Mouse (Mus musculus) Muller cell, postnatal 12 days (primary cell): Measurements from ENCODE around the gene Itgb2.
A peak's percentile ranks its signal among the peaks of the same experiment; 100 is the strongest.

ENCODE experiments used
- DNase-seq: peaks from one replicate; pipeline ENCODE4 v3.0.0-alpha.2; 2015; ENCODE audit errors: inconsistent ontology term

Gene Itgb2

DNA sequence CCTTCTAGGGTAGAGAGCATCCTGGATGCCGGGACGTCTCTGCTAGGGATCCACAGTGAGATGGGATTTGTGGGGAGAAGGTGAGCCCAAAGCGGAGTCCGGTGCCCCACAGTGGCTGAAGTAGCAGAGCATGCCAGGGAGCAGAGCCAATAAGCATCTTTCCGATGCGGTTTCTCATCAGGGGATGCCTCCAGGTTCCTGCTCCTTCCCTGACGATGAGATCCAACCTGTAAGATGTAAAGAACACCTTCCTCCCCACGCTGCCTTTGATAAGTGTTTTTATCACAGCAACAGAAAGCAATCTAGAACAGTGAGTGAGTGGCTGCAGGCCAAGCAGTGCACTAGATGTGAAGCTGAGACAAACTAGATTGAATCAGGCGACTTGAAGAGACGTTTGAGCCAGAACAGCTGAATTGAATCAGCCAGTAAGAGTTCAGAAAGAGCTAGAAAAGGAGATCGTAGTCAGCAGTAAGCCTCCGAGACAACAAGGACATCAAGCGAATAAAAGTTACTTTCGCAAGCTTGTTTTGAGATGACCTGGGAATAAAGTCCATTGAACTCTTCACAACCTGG is 13.6 kb upstream of the Itgb2 start:
- peak; percentile 11 for DNase-seq

DNA sequence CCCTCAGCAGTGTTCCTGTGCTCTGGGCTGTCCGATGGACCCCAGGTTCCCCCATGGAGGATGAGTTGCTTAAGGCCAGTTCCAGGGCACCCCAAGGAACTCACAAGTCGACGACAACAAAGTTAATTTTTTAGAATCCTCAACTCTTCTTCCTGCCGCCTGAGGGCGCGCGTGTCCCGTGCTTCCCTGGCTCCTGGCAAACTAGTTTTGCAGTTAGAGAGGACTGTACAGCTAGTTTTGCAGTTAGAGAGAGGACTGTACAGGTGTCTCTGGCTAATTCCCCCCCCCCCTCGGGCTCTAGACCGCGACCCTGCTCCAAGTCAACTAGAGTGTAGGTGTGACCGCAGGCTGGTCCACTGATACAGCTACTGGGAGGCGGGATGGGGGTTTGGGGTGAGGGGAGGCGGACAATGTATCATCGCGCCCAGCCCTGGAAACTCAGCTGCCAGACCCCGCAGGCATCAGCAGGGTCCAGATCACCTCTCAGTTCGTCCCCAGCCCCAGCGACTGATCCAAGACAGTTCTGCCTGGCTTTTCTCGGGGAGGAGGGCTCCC is 12.9 kb upstream of the Itgb2 start:
- DNase-seq = peak; percentile 78

DNA sequence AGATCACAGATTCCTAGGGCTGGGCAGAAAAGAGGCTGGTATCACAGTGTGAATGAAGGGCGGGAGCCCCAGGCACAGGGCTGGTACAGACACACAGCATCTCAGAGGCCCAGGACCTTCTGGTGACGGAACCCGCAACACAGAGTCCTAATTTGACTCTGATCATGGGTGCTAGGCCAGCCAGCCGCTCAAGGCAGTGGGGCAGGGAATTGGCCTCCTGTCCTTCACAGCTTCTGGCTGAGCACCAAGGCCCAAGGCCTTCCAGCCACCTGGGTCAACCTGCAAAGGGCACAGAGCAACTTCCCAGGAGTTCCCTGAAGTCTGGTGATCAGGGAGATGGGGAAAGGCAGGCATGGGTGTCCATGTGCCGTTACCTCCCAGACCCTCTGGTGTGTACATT is 12.3 kb upstream of the Itgb2 start:
- DNase-seq = no peak

DNA sequence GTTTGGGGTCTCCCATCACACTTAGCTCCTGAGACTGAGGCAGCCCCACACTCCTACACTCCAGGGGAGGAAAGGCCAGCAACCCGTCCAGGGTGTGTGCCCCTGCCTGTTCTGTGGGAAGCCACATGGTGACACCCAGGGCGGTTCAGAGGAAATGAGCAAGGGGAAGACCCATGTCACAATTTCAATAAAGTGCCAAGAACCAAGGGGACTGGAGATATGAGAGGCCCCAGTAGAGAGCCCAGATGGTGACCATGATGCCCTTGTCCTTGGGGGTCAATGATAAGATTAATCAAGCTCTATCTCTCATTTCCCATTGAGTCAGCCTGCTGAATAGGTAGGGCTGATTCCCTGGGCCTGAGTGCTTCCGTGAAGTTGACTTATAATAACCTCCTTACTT is 10.9 kb upstream of the Itgb2 start:
- DNase-seq = no peak

DNA sequence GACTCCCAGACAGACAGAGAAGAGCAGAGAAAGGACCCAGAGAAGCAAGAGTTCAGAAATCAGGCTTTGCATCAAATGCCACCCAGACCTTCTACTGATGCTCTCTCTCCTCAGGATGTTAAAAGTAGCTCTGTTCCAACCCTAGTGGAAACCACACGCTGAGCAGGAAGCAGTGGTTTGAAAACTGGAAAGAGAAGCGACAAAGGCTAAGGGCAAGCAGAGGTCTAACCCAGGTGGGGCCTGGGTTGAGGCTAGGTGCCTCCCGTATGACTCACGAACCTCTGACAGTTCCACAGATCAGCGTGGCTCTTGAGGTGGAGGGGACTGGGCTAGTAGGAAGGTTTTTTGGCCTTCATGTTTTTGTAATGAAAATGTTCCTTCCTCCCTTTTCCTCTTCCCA is 9.6 kb upstream of the Itgb2 start:
- no peak for DNase-seq

DNA sequence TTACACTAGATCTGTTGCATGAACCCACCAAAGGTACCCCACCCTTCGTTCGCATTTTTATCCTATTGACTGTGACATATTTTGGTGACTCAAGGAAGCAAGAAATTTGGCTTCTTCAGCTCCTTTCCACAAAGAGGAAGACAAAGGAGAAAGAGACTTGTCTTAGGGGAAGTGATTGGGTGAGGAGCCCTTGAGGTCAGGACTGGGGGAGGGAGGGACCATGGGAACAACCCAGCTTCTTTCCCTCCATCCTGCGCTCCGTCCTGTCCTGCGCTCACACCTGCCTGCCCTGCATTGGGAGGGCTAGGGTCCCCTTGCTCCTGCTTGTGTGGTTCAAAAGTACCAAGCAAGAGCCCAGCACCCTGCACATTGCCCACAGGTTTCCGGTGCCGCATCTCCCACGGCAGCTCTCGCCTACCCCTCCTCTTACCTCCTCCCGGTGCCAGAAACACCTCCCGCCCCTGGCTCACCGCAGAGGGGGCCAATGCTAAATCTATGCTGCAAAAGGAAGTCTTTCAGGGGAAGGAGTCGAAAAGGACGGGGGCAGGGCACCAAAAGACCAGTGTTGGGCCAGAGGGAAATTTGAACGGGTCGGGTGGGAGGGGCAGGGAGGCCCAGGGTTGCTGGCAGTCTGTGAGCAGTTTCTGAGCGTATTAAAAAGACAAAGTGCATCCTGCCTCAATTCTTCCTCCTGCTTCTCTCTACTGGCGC is 7.9 kb upstream of the Itgb2 start:
- DNase-seq = peak; percentile 23

DNA sequence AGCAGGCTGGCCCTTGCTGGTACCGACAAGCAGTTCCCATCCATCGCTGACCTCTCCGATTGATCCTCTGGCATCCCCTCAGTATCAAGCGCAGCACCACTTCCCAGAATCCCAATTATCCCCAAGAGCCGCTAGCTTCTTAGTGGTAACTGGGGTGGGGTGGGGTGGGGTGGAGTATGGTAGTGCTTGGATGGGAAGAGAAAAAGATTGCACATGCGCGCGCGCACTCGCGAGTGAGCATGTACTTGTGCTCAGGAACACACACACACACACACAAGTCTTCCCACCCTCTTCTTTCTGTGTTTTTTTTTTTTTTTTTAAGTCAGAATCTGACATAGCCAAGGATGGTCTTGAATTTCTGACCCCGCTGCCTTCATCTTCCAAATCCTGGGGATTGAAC is 7.3 kb upstream of the Itgb2 start:
- DNase-seq = peak; percentile 16

DNA sequence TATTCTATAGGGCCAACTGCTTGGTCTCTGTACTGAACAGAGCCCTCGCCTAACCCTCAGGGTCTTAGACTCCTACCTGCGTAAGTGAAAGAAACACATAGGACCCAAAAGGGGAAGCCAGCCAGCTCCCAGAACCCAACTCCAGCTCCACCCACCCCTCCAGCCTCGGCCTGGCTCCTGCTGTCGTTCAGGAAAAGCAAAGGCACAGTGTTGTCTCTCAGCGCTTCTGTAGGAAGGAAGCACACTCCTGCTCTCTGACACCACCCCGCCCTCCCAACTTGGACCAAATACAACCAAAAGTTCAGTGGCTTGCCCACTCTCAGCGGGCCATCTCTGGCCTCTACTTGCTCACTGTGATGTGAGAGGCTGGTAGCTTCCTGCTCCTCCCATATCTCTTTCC is 6.7 kb upstream of the Itgb2 start:
- DNase-seq = no peak

DNA sequence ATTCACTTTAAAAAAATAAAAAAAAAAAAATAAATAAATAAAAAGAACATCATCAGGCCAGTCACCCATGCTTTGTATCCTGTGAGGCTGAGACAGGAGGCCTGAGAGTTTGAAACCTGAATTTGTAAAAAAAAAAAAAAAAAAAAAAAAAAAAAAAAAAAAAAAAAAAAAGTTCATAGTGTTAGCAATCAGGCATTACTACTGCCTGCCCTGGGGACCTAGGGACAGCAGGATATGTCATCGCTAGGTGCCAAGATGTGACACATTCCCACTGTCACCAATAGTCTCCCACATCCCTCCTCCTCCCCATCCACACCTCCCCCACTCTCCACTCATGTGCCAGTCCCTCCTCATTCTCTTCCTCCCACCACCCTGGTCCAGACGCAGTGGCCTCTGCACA is 3.6 kb upstream of the Itgb2 start:
- DNase-seq = no peak

DNA sequence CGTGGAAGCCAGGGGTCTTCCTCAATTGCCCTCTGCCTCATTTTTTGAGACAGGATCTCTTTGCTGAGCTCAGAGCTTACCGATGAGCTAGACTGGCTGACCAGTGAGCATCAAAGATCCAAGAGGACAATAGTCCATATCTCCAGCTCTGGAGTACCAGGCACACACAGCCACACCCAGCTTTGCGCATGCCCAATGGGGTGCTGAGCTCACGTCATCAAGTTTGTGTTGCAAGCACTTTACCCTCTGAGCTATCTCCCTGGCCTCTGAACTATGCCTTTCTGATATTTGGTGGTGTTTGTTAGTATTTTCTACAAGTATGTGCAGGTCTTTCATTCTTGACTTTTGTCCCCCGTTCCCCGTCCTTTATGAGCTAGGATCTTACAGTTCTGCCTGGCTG is 1.4 kb upstream of the Itgb2 start:
- no peak for DNase-seq

DNA sequence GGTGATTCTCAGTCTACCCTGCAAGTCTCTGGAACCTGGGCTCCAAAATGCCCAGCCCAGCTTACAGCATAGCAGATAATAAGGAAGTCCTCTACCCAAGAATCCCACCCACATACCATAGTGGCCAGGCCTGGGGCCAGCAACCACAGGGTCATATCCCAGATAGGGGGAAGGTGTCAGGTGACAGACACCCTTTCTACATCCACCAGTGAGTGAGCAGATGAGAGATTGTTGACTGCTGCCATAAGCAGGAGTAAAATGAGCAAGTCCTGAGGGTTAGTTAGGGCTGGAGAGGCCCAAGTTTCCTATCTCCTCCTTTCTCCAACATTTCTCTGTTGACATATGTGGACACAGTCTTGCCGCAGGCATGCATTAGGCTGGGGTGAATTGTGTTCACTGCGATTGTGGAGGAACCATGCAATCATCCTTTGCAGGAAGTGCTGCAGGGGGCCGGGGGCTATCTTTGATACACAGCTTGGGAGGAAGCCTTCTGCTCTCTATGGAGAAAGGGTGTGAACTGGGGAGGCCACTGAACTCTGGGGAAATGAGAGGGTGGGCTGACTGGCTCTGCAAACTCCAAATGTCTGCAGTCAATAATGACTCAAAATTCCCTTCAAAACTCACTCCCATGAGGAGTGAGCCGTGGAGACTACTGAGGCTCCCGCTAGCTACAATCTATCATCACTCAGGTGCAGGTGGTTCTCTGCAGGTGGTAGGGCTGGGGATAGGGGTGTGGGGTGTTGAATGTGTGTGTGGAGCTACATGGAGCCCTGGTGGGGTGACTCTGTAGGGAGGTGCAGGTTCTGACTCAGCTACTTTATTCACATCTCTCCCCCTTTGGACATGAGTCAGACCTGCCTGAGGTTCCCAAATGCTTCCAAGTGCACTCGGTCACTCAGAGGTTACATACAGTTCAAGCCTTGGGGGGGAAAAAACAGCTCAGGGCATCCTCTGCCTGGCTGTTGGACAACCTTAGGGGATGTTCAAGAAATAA is 1.3 kb downstream of the Itgb2 start:
- peak; percentile 57 for DNase-seq

DNA sequence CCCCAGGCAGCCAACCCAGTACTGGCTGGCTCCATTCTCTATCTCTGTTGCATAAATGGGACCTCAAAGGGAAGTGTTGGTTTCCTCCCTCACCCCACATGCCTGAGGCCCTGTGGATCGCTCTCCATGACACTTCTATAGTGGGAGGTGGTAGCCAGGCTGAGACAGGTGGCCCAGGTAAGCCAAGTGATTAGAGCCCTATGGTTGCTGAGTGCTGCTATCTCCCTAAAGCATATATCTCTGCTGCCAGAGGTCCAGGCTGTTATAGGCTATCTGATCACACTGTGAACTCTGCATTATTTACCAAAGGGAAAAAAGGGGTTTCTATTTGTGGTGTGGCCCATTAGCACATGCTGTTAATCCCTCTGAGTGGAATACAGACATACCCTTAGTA is 2.0 kb downstream of the Itgb2 start:
- DNase-seq = no peak

DNA sequence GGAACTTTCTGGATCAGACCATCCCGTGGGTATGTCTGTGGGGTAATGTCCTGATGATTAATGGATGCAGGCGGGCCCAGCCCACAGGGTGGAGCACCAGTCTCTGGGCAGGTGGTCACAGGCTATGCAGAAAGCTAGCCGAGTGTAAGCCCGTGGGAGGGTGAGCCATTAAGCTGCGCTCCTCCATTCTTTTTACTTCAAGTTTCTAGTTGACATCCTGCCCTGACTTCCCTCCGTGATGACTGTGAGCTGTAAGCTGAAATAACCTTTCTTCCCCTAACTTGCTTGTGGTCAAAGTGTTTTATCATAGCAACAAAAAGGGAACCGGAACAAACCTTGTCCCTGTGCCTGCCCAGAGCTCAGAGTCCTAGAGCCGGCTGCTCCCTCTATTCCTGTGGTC is 6.7 kb downstream of the Itgb2 start:
- DNase-seq = no peak

DNA sequence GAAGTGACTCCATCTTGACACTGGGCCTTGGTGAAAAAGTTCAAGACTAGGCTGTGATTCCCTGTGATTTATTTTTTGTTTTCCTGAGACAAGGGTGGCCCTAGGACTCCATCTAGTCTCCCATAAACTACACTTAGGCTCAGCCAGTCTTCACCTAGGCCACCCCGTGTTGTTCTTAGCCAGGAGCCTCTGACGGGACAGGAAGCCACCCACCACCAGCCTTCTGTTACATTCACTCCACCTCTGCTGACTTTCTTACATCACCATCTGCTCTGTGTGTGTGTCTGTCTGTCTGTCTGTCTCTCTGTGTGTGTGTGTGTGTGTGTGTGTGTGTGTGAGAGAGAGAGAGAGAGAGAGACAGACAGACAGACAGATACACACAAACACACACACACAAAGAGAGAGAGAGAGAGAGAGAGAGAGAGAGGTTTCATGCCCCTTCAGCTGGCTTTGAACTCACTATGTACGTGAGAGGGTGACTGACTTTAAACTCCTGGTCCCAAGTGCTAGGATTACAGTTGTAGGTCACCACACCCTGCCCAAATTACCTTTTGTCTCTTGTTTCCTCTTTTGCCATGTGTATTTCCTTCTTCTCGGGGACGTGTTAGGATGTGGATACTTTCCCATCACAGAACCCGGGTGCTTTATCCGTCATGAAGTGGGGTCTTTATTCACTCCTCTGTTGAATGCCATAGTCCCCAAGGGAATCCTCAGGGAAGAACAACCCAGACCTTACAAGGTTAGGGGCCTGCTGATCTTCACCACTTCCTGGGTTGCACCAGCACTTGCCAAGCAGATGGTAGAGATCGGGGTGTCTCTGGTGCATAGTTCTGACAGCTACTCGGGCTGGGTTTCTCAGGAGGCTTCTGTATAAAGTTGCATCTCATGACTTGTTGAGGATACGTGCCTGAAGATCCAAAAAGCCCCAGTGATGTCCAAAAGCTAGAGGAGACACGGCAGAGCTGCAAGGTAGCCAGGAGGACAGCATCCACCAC is 7.5 kb downstream of the Itgb2 start:
- no peak for DNase-seq

DNA sequence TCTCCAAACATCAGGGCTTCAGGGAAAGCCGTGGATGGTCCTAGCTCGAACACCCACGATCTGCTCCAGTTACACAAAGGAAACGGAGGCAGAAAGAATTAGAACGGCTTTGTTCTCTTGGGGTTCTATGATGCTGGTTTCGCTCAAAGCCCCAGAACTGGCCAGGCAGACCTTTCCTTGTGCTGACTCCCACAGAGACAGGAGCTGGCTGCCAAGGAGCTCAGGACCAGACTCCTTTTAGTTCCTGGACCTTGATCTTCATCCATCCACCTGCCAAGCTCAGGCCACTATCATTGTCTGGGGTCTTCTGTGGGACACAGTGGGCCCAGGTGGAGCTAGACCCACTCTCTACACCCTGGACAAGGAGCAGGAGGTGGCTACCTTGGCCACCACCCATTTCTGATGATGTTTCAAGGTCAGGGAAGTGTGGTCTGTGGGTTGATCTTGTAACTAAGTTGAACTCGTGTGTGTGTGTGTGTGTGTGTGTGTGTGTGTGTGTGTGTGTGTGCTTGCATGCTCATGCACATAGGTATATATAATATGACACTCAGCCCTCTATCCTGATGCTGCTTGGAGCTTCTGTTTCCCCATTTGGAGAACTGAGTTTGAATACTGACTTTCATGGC is 9.4 kb downstream of the Itgb2 start:
- DNase-seq = no peak

DNA sequence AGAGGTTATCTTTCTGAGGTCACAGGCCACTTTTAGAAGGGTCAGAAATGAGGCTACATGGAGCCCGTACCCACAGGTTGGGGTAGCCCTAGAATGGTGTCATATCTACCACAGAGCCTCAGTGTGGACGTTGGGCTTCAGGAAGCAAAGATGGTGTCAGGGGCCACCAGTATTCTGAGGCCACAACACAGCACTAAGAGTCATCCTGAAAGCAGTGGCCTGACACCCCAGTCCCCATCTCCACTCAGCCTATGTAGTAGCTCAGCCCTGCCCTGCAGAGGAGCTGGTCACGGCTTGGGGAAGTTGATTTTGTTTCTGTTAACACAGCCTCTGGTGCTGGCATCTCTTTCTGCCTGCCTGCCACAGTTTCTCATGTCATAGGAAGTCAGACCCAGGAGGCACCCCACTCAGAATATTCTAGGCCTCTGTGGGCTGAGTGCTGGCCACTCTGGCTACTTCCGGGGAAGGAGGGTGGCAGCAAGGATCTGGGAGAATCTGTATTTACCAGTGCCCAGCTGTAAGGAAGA is 10.6 kb downstream of the Itgb2 start:
- DNase-seq = no peak

DNA sequence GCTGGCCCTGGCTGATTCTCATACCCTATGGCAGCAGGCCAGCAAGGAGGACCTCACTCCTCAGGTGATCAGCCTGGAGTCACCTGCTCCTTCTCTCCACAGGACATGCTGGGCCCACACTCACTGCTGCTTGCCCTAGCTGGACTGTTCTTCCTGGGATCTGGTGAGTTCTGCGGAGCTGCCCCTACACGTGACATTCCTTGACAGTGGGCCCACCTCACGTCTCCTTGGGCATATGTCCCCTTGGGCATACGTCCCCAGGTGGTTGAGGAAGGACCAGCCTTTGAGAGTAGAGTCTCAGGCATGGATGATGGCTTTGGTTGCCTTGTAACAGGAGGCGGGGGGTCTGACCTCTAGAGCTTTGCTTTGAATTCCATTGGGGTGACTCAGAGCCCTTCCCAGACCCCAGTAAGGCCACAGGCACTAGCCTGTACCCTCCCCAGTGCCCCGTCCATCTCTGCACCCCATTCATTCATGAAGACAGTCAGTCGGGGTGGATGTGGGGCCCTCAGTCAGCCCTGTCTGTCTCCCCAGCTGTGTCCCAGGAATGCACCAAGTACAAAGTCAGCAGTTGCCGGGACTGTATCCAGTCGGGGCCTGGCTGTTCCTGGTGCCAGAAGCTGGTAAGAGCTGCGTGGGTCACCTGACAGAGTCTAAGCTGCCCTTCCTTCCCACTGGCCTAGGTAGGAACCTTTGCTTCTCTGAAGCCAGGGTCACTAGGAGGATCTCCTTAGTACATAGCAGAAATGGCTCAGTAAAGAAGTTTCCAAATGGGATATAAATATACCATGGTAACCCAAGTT is 12.0 kb downstream of the Itgb2 start:
- DNase-seq = peak; percentile 29

DNA sequence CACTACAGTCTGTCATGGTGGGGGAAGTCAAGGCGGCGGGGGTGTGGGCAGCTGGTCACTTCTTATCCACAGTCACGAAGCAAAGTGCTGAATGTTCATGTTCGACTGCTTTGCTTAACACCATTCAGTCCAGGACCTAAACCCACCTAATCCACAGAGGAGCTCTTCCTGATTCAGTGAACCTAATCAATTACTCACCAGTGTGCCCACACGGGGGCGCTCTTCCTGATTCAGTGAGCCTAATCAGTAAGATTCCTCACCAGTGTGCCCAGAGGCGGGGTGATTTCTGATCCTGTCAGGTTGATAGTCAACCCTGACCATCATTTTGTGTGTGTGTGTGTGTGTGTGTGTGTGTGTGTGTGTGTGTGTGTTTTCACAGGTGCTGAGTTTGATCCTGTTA is 13.2 kb downstream of the Itgb2 start:
- DNase-seq = no peak

DNA sequence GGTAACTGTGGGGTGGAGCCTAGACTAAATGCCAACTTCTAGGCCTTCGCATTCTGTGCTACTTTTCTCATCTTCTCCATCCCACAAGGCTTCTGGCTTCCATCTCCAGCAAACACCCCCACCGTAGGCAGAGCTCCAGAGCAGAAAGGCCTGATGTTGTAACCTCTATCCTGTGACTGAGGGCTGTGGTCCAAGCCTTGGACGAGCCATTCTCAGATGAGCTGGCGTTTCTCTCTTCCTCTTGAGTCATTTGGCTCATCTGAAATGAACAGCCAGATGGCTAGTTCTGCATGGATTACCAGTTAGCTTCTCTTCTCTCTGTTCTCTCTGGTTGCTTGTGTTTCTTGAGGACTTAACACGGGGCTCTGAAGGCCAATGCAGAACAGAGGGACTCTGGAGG is 14.9 kb downstream of the Itgb2 start:
- DNase-seq = peak; percentile 79

DNA sequence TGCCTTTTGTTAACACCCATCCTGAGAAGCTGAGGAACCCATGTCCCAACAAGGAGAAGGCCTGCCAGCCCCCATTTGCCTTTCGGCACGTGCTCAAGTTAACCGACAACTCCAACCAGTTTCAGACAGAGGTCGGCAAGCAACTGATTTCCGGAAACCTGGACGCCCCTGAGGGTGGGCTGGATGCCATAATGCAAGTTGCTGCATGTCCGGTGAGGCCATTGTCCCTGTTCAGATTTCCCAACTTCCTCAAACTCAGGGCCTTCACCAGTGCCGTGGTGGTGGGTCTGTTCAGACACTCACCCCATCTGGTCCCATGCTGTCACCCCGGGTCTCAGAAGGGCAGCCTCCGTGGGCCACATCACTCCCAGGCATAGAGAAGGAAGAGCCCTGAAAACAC is 18.5 kb downstream of the Itgb2 start:
- DNase-seq = no peak
